In genomic region chr17:44819816-44820215, GRCm38 (mm10) we compare ENCODE assay signal across 23 mouse cellular contexts. TPM values are rescaled to one million over a fixed set of nuclear protein-coding genes. Genes with fewer than 3 reads are reported as not detected.
A peak's percentile ranks its signal among the peaks of the same experiment; 100 is the strongest.
DNase-seq lines count a peak whose midpoint lies in the region; ATAC-seq and TF ChIP-seq lines count a peak whose summit lies in the region.
"Had no signal": no experiment of that assay in that cellular context is flagged by ENCODE, and none has a peak within 500 bp of the region (broad histone marks: within the 10 kb centered on the region; RNA-seq: fewer than 3 reads in every experiment).

No protein-coding gene starts in this region.

- no peak overlapping the region for H3K9ac ChIP-seq in midbrain, postnatal 0 days (replicated peaks; ENCODE audit: low read length, poor library complexity, severe bottlenecking)
- H3K9ac ChIP-seq in midbrain, embryonic 13.5 days (replicated peaks), result no peak overlapping the region
- H3K9ac ChIP-seq: embryonic facial prominence, embryonic 12.5 days; forebrain, embryonic 13.5 days; forebrain, embryonic 15.5 days; forebrain, postnatal 0 days had no signal

- no peaks in the 10 kb centered on the region for H3K27me3 ChIP-seq in midbrain, postnatal 0 days (ENCODE audit: insufficient read depth, low read length)
- no peaks in the 10 kb centered on the region for H3K27me3 ChIP-seq in midbrain, embryonic 13.5 days
- no peaks in the 10 kb centered on the region for H3K27me3 ChIP-seq in myocyte (ENCODE audit: control insufficient read depth, insufficient read depth, insufficient read length)
- H3K27me3 ChIP-seq: embryonic facial prominence, embryonic 12.5 days; forebrain, embryonic 13.5 days; forebrain, embryonic 15.5 days; Patski had no signal

- TF ChIP-seq POLR2A in myocyte (IDR thresholded peaks at IDR 0.05; ENCODE audit: insufficient read length, low read depth), result no peak

- H3K27ac ChIP-seq in midbrain, postnatal 0 days (ENCODE audit: low read depth, low read length), result no peak overlapping the region
- H3K27ac ChIP-seq in midbrain, embryonic 13.5 days, result no peak overlapping the region
- H3K27ac ChIP-seq: embryonic facial prominence, embryonic 10.5 days; embryonic facial prominence, embryonic 12.5 days; forebrain, embryonic 13.5 days; forebrain, embryonic 15.5 days had no signal

- no peaks in the 10 kb centered on the region for H3K9me3 ChIP-seq in midbrain, postnatal 0 days (ENCODE audit: low read length)
- no peaks in the 10 kb centered on the region for H3K9me3 ChIP-seq in midbrain, embryonic 13.5 days
- H3K9me3 ChIP-seq: embryonic facial prominence, embryonic 10.5 days; embryonic facial prominence, embryonic 12.5 days; forebrain, embryonic 13.5 days; forebrain, embryonic 15.5 days; G1E had no signal

- no peaks in the 10 kb centered on the region for H3K79me2 ChIP-seq in myocyte (ENCODE audit: control insufficient read depth, insufficient read depth)

- DNase-seq in midbrain, postnatal 0 days (ENCODE audit: low spot score), result peak; percentile 8
- peak; percentile 7 for DNase-seq in thymus, postnatal 0 days (ENCODE audit: low spot score)
- no peak for DNase-seq in thymus, postnatal 25 days
- no peak for DNase-seq in lung, postnatal 4 days
- DNase-seq: adrenal gland, adult 8-10 months; adrenal gland, postnatal 14 days; adrenal gland, postnatal 36 days; B cell, adult 2 months; cerebellum, adult 11-12 months; cerebellum, adult 2 months; cerebellum, adult 9-10 months; cerebellum, postnatal 10 days; cerebellum, postnatal 25 days; forebrain, postnatal 0 days had no signal

- no peak overlapping the region for H3K4me3 ChIP-seq in midbrain, postnatal 0 days (ENCODE audit: low read depth, low read length)
- H3K4me3 ChIP-seq in midbrain, embryonic 13.5 days (replicated peaks), result no peak overlapping the region
- no peak overlapping the region for H3K4me3 ChIP-seq in myocyte
- H3K4me3 ChIP-seq: embryonic facial prominence, embryonic 10.5 days; embryonic facial prominence, embryonic 12.5 days; forebrain, embryonic 13.5 days; forebrain, embryonic 15.5 days had no signal

- no peak overlapping the region for H3ac ChIP-seq in myocyte (ENCODE audit: control insufficient read depth, insufficient read length)

- no peaks in the 10 kb centered on the region for H3K36me3 ChIP-seq in midbrain, postnatal 0 days (ENCODE audit: insufficient read depth, low read length)
- no peaks in the 10 kb centered on the region for H3K36me3 ChIP-seq in midbrain, embryonic 13.5 days
- no peaks in the 10 kb centered on the region for H3K36me3 ChIP-seq in myocyte (ENCODE audit: control insufficient read depth, insufficient read depth)
- H3K36me3 ChIP-seq: embryonic facial prominence, embryonic 10.5 days; embryonic facial prominence, embryonic 12.5 days; forebrain, embryonic 15.5 days; G1E had no signal

- no peak for TF ChIP-seq CTCF in midbrain, postnatal 0 days (IDR thresholded peaks at IDR 0.05)

- 66% methylated on average over 4 of the region's 4 CpGs for WGBS in midbrain, postnatal 0 days
- 67% methylated on average over 4 of the region's 4 CpGs for WGBS in midbrain, embryonic 13.5 days

- no peak for ATAC-seq in midbrain, postnatal 0 days (ENCODE audit: low FRiP score)
- no peak for ATAC-seq in midbrain, embryonic 13.5 days
- ATAC-seq: activated CD4-positive, CD25-positive, alpha-beta regulatory T cell, adult 4 months; forebrain, embryonic 13.5 days; forebrain, embryonic 15.5 days; forebrain, postnatal 0 days; Patski had no signal

- no peaks in the 10 kb centered on the region for H3K4me1 ChIP-seq in midbrain, postnatal 0 days (ENCODE audit: insufficient read depth, low read length)
- peaks cover 5% of the 10 kb centered on the region; the same call in 1 of the 2 replicates for H3K4me1 ChIP-seq in midbrain, embryonic 13.5 days (replicated peaks)
- H3K4me1 ChIP-seq: forebrain, embryonic 13.5 days; forebrain, embryonic 15.5 days had no signal

- no peak overlapping the region for H3K4me2 ChIP-seq in midbrain, postnatal 0 days (ENCODE audit: low read depth, low read length, poor library complexity, severe bottlenecking)
- no peak overlapping the region for H3K4me2 ChIP-seq in midbrain, embryonic 13.5 days (replicated peaks)
- H3K4me2 ChIP-seq in myocyte (ENCODE audit: low read depth), result no peak overlapping the region
- H3K4me2 ChIP-seq: embryonic facial prominence, embryonic 12.5 days; forebrain, embryonic 13.5 days; forebrain, embryonic 15.5 days had no signal

TF ChIP-seq in myocyte, 11 proteins besides CTCF, POLR2A, EP300 and RAD21:
- TF ChIP-seq MYOG (IDR thresholded peaks at IDR 0.05; ENCODE audit: control insufficient read depth in 1 of 3, insufficient read depth in 1 of 3, insufficient read length in 2 of 3, low read depth in 2 of 3) (peak in 1 of 3 experiments; percentile 10), CEBPB (IDR thresholded peaks at IDR 0.05; ENCODE audit: insufficient read depth, poor library complexity, severe bottlenecking) (no peak), REST (IDR thresholded peaks at IDR 0.05; ENCODE audit: insufficient read depth, insufficient read length) (no peak), MAX (IDR thresholded peaks at IDR 0.05; ENCODE audit: low read depth) (no peak), POLR2AphosphoS2 (IDR thresholded peaks at IDR 0.05; ENCODE audit: insufficient read length, low read depth) (no peak), MYOD1 (IDR thresholded peaks at IDR 0.05; ENCODE audit: control insufficient read depth in 1 of 3, insufficient read length in 2 of 3, low read depth in 2 of 3) (peak in 2 of 3 experiments; percentile 11 to 66), SRF (IDR thresholded peaks at IDR 0.05; ENCODE audit: control insufficient read depth, insufficient read length, low read depth) (no peak)

RNA-seq across cellular contexts. Expression of gene Runx2, which starts 5.2 kb away (rescaled TPM):
- 0.28 and 1.8 TPM in 2 replicates for total RNA-seq in midbrain, postnatal 0 days (2014; rRNA removed)
- 0.28 and 0.59 TPM in 2 replicates for polyA plus RNA-seq in midbrain, postnatal 0 days (2015; fragmentation: Nextera tagmentation; extraction: Ambion mirVana)
- 0.14 and 0.77 TPM in 2 replicates for polyA plus RNA-seq in midbrain, embryonic 13.5 days (2015; fragmentation: Nextera tagmentation; extraction: Ambion mirVana)
- 1.1 TPM in 2 replicates for polyA plus RNA-seq in thymus, postnatal 0 days (2015; fragmentation: Nextera tagmentation; extraction: Ambion mirVana)
- polyA plus RNA-seq in myocyte (2012; fragmentation: generic; extraction: Trizol), result 6.7 TPM

RNA-seq across cellular contexts. Expression of gene Supt3, which starts 42.9 kb away (rescaled TPM):
- 4.4 and 5.7 TPM in 2 replicates for total RNA-seq in midbrain, postnatal 0 days (2014; rRNA removed)
- 23.3 and 24.0 TPM in 2 replicates for polyA plus RNA-seq in midbrain, postnatal 0 days (2015; fragmentation: Nextera tagmentation; extraction: Ambion mirVana)
- polyA plus RNA-seq in midbrain, embryonic 13.5 days (2015; fragmentation: Nextera tagmentation; extraction: Ambion mirVana), result 19.0 and 20.0 TPM in 2 replicates
- polyA plus RNA-seq in thymus, postnatal 0 days (2015; fragmentation: Nextera tagmentation; extraction: Ambion mirVana), result 17.3 and 22.2 TPM in 2 replicates
- polyA plus RNA-seq in myocyte (2012; fragmentation: generic; extraction: Trizol), result 30.9 TPM

Comparison
In these comparisons a context has a peak if more than half of its experiments do, and no peak if none do; other contexts are left out.
1. DNase-seq: peak in midbrain, postnatal 0 days (single experiment) and thymus, postnatal 0 days (single experiment); none in thymus, postnatal 25 days (single experiment) and lung, postnatal 4 days (0 of 2).